Mouse (Mus musculus) kidney, embryonic 16.5 days (tissue): ENCODE measurements around the gene Nckap5. TPM values are rescaled to one million over a fixed set of nuclear protein-coding genes. Genes with fewer than 3 reads are reported as not detected.

Experiments
- ATAC-seq: fragments of 200-750 bp; cut with Nextera tagmentation; 2 replicates; pipeline ENCODE4 v1.8.0; 2017; ENCODE audit warnings: moderate TSS enrichment; ENCODE audit not compliant: low FRiP score, low TSS enrichment
- H3K27ac ChIP-seq: fragments of 300-500 bp; sonication (generic); 2 replicates; pipeline ENCODE4 v1.5.1; 2014; ENCODE audit warnings: low read length
- H3K27me3 ChIP-seq: fragments of 300-500 bp; sonication (generic); 2 replicates; pipeline ENCODE4 v1.6.1; 2014; ENCODE audit warnings: low read length, control low read depth, mixed read lengths; ENCODE audit not compliant: insufficient read depth
- H3K36me3 ChIP-seq: fragments of 300-500 bp; sonication (generic); 2 replicates; pipeline ENCODE4 v1.6.1; 2014; ENCODE audit warnings: low read length, control low read depth, mixed read lengths; ENCODE audit not compliant: insufficient read depth
- H3K4me1 ChIP-seq: fragments of 300-500 bp; sonication (generic); 2 replicates; pipeline ENCODE4 v1.6.1; 2014; ENCODE audit warnings: low read length, control low read depth, mixed read lengths; ENCODE audit not compliant: insufficient read depth
- H3K4me2 ChIP-seq: fragments of 300-500 bp; sonication (generic); replicated peaks from 2 replicates; pipeline ENCODE4 v1.6.1; 2014; ENCODE audit warnings: low read depth, low read length
- H3K4me3 ChIP-seq: fragments of 300-500 bp; sonication (generic); 2 replicates; pipeline ENCODE4 v1.5.1; 2014; ENCODE audit warnings: mild to moderate bottlenecking, low read length
- H3K9ac ChIP-seq: fragments of 300-500 bp; sonication (generic); replicated peaks from 2 replicates; pipeline ENCODE4 v1.6.1; 2014; ENCODE audit warnings: low read length
- H3K9me3 ChIP-seq: fragments of 300-500 bp; sonication (generic); 2 replicates; pipeline ENCODE4 v1.6.1; 2016; ENCODE audit warnings: low read length, control low read depth
- WGBS: fragments of 180-500 bp; shearing (Covaris S2); extraction: QIAGEN DNeasy Blood & Tissue Kit; methylation state at CpG from one replicate; pipeline ENCODE4 v1.1.7; 2014; 5-methylcytosine and 5-hydroxymethylcytosine counted together
- polyA plus RNA-seq: library from polyadenylated mRNA; unstranded; fragments of >200 nt; fragmentation: Nextera tagmentation; extraction: Ambion mirVana; gene quantifications from 2 replicates; pipeline ENCODE4 v1.2.1, GENCODE M21; 2015

The Nckap5 gene
- polyA plus RNA-seq, 1 experiment from 2014 or later: 4.2 TPM

DNA sequence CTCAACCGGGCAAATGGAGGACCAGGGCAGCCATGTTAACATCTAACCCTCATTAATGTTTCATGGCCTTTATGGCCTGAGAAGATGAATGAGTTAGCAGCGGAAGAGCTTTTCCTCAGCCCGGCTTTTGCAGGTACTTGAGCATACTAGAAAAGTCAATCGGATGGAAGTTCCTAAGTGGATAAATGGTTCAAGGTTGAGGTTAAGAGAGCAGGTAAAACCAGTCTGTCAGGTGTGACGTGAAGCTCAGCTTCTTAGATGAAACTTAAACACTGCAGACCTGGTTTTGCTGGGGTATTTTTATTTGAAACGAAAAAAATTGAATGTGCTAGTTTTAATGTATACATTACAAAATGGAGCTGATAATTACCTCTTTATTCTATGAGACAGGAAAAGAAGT lies 671.3 kb downstream of the Nckap5 start:
- H3K36me3 ChIP-seq: no peaks in the 10 kb centered on the region
- no peak for ATAC-seq

DNA sequence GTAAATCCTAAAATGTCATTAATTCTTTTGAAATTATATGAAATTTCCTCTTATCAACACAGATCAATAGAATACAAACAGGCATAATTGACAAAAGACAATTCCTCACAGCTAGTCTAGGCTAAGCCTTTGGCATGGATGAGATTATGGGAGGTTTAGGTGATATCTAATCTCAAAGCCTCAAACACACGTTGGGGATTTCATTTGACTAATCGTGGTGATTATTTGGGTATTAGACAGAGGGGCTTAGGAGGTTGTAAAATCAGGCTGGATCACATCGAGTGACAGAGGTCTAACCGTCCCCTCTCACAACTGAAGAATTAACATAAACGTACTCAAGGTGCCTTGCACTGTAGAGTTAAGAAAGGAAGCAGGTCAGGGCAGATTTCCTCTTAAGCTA lies 674.8 kb downstream of the Nckap5 start:
- no peaks in the 10 kb centered on the region for H3K4me1 ChIP-seq
- no peak overlapping the region for H3K9ac ChIP-seq
- no peaks in the 10 kb centered on the region for H3K27me3 ChIP-seq
- H3K36me3 ChIP-seq: no peaks in the 10 kb centered on the region
- H3K9me3 ChIP-seq: no peaks in the 10 kb centered on the region
- H3K4me2 ChIP-seq: no peak overlapping the region
- no peak overlapping the region for H3K27ac ChIP-seq
- 67% methylated on average over 5 of the region's 5 CpGs for WGBS
- no peak overlapping the region for H3K4me3 ChIP-seq
- ATAC-seq: no peak

More for the DNA sequence above, 671.3 kb downstream of the Nckap5 start:
- Histone ChIP-seq H3K27me3 (no peaks in the 10 kb centered on the region), H3K4me3 (no peak overlapping the region), H3K4me2 (no peak overlapping the region), H3K27ac (no peak overlapping the region), H3K9me3 (no peaks in the 10 kb centered on the region), H3K9ac (no peak overlapping the region), H3K4me1 (no peaks in the 10 kb centered on the region)
- 64% methylated on average over 6 of the region's 6 CpGs for WGBS

DNA sequence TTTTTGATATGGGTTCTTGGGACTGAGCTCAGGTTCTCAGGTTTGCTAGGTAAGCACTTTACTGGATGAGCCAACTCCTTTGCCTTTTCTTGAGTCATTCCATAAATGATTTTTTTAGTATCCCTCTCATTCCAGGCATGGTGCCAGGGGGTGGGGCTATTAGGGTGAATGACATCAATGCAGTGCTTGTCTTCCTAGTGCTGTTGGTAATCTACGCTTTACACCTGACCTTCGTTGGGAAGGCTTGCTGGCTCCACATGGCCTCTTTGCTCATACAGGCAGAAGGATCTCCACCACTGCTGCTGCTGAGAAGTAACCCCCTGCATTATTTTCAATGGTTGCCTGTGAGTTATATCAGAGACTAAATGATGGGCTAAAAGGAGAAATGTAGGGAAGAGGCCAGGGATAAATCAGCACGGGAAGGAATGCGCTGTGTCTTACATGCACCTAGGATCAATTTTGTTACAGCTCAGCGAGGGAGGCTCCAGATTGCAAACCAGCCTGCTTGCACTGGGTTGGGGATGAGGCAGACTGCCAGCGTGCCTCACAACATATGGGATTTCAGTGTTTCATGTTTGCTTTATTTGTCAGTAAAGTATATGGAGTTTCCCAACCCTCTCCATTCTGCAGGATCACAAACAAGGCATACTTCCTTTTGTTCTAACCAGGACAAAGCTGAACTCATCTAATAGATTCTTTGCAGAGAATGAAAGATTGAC lies 676.9 kb downstream of the Nckap5 start:
- no peak overlapping the region for H3K27ac ChIP-seq
- H3K9me3 ChIP-seq: no peaks in the 10 kb centered on the region
- no peak overlapping the region for H3K4me3 ChIP-seq
- no peak overlapping the region for H3K9ac ChIP-seq
- H3K27me3 ChIP-seq: no peaks in the 10 kb centered on the region
- no peak for ATAC-seq
- no peaks in the 10 kb centered on the region for H3K4me1 ChIP-seq
- WGBS: 89% methylated on average over 6 of the region's 6 CpGs
- no peak overlapping the region for H3K4me2 ChIP-seq
- H3K36me3 ChIP-seq: no peaks in the 10 kb centered on the region

DNA sequence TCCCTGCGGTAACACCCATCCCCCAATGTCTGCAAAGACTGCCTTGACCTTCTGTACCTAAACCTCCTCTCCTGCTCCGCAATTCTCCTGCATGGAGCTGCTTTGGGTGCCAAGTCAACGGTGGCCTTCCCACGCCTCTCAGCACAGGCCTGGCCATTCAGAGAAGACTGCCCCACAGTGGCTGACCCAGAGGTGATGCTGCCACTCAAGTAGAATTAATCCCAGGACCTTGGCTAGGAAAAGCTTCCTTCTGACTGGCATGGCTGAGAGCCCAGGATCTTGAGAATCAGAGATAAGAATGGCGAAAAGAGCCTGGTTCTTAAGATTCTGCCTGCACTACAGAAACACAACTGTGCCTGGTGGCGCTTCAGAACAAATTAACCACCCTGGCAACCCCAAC lies 678.4 kb downstream of the Nckap5 start:
- no peaks in the 10 kb centered on the region for H3K4me1 ChIP-seq
- H3K9me3 ChIP-seq: no peaks in the 10 kb centered on the region
- no peak overlapping the region for H3K9ac ChIP-seq
- no peak overlapping the region for H3K4me2 ChIP-seq
- 84% methylated on average over 6 of the region's 6 CpGs for WGBS
- ATAC-seq: no peak
- H3K27me3 ChIP-seq: no peaks in the 10 kb centered on the region
- H3K36me3 ChIP-seq: no peaks in the 10 kb centered on the region
- H3K27ac ChIP-seq: no peak overlapping the region
- H3K4me3 ChIP-seq: no peak overlapping the region

DNA sequence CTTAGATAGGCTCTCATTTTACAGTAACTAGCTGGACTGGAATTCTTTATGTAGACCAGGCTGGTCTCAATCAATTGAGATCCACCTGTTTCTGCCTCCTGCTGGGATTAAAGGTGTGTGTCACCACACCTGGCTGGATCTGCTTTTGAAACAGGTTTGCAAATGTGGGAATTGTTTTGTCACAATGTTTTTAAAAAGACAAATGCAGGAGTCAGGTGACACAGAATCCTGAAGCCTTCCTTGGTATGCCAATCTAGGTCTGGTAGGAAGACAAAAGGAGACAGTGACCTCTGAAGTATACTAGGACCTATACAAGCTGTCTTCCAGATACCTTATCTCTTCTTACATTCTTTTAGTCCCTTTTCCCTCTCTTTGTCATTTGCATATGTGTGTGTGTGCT lies 680.6 kb downstream of the Nckap5 start:
- Histone ChIP-seq H3K4me3 (no peak overlapping the region), H3K4me2 (no peak overlapping the region), H3K9ac (no peak overlapping the region), H3K27me3 (no peaks in the 10 kb centered on the region), H3K4me1 (no peaks in the 10 kb centered on the region), H3K36me3 (no peaks in the 10 kb centered on the region), H3K9me3 (no peaks in the 10 kb centered on the region), H3K27ac (no peak overlapping the region)
- no peak for ATAC-seq

DNA sequence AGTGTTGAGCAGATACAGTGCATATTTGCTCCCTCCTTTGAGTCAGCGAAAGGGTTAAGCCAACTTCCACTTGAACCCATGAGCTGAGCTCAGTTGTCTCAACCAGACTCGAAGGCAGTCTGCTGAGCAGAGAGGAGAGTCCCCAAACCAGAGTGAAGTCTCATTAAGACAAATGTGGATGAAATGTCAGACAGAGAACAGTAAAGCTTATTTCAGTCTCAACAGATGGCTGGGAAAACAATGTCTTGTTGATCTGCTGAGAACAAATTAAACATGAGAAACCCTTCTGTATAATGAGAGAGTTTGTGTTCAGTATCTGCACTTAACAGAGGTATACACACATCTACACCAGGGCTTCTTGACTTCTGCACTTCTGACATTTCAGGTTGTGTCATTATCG lies 694.9 kb downstream of the Nckap5 start:
- Histone ChIP-seq H3K4me3 (no peak overlapping the region), H3K9ac (no peak overlapping the region), H3K4me1 (no peaks in the 10 kb centered on the region), H3K4me2 (no peak overlapping the region), H3K9me3 (no peaks in the 10 kb centered on the region), H3K27ac (no peak overlapping the region), H3K36me3 (no peaks in the 10 kb centered on the region), H3K27me3 (no peaks in the 10 kb centered on the region)
- WGBS: 82% methylated on average over 3 of the region's 3 CpGs
- no peak for ATAC-seq

DNA sequence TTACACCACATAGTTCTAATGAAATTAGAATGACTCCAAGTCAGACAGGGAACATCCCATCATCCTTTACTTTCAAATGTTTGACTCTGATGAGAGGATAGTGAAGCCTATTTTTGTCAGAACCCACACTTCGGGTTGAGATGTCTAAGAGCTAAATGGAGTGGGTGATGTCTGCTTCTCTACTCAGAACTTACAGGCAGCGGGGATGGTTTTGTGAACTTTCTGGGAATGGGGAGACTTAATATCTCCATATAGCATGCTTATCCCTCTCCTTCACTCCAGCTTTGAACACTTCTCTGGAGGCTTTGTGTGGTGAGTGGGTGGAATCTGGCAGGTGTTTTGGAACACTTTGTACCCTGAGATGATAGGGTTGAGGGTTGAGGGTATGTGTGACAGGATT lies 698.3 kb downstream of the Nckap5 start:
- no peak overlapping the region for H3K4me3 ChIP-seq
- no peaks in the 10 kb centered on the region for H3K27me3 ChIP-seq
- no peak overlapping the region for H3K9ac ChIP-seq
- no peak overlapping the region for H3K4me2 ChIP-seq
- no peaks in the 10 kb centered on the region for H3K4me1 ChIP-seq
- ATAC-seq: no peak
- H3K9me3 ChIP-seq: no peaks in the 10 kb centered on the region
- WGBS: 92% methylated on average over 2 of the region's 2 CpGs
- no peaks in the 10 kb centered on the region for H3K36me3 ChIP-seq
- no peak overlapping the region for H3K27ac ChIP-seq

DNA sequence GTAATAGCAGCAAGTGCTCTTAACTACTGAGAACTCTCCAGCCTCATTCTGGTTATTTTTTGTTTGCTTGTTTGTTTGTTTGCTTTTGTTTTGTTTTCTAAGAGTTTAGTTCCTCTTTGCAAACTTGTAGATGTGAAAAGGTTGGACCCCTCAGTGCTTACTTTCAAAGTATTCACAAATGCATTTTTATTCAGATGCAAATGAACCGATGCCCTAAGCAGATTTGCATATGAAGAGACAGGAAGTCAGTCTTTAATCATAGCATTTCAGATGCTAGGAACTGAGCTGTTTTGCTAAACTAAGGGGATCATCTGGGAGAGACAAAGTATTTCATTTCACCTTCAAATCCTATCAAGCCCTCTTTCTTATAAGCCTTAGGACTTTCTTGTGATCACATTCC lies 701.5 kb downstream of the Nckap5 start:
- 18% methylated on average over 1 of the region's 1 CpGs for WGBS
- no peak overlapping the region for H3K4me3 ChIP-seq
- no peaks in the 10 kb centered on the region for H3K36me3 ChIP-seq
- H3K9ac ChIP-seq: no peak overlapping the region
- ATAC-seq: no peak
- no peaks in the 10 kb centered on the region for H3K4me1 ChIP-seq
- H3K27ac ChIP-seq: no peak overlapping the region
- H3K4me2 ChIP-seq: no peak overlapping the region
- no peaks in the 10 kb centered on the region for H3K27me3 ChIP-seq
- H3K9me3 ChIP-seq: no peaks in the 10 kb centered on the region

DNA sequence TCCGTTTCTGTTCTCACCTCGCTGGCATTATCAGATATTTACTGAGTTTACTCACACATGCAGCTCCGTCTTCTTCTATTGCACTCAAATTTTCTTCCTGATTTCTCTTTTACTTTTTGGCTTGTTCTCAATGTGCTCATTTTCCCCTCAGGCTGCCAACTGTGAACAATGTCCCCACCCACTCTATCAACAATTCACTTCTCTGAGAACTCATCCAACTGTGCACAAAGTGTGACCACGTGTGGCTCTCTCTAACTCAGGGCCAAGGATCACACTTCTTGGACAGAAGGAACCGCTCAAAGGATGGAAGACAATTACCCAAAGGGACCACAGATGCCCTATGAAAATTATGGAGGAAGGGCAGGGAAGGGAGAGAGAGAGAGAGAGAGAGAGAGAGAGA lies 707.5 kb downstream of the Nckap5 start:
- Histone ChIP-seq H3K36me3 (no peaks in the 10 kb centered on the region), H3K9ac (no peak overlapping the region), H3K9me3 (no peaks in the 10 kb centered on the region), H3K4me3 (no peak overlapping the region), H3K4me1 (no peaks in the 10 kb centered on the region), H3K4me2 (no peak overlapping the region), H3K27ac (no peak overlapping the region), H3K27me3 (no peaks in the 10 kb centered on the region)
- WGBS: 72% methylated on average over 5 of the region's 5 CpGs
- ATAC-seq: no peak

DNA sequence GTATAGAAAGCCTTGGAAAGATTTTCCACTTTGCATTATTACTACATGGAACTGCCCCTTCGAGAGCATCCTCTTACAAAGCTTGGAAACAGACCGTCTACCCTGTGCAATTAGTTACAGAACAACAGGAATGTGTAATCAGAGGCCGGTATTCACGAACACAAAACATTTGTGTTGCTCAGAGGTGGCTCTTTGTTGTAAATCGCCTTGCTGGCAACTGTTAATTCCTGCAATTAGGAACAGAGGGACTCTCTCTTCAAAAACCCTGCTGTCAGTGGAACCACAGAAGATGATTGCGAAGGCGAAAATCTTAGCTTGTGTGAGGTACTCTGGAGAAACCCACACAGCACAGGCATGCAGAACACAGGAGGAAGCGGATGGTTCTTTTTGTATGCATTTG lies 710.1 kb downstream of the Nckap5 start:
- Histone ChIP-seq H3K4me3 (no peak overlapping the region), H3K9me3 (no peaks in the 10 kb centered on the region), H3K4me1 (no peaks in the 10 kb centered on the region), H3K36me3 (no peaks in the 10 kb centered on the region), H3K4me2 (no peak overlapping the region), H3K27me3 (no peaks in the 10 kb centered on the region), H3K9ac (no peak overlapping the region), H3K27ac (no peak overlapping the region)
- ATAC-seq: no peak
- WGBS: 54% methylated on average over 8 of the region's 8 CpGs
